Mouse (Mus musculus): ENCODE data around the gene Wfdc3.
A peak's percentile ranks its signal among the peaks of the same experiment; 100 is the strongest.

Gene Wfdc3

DNA sequence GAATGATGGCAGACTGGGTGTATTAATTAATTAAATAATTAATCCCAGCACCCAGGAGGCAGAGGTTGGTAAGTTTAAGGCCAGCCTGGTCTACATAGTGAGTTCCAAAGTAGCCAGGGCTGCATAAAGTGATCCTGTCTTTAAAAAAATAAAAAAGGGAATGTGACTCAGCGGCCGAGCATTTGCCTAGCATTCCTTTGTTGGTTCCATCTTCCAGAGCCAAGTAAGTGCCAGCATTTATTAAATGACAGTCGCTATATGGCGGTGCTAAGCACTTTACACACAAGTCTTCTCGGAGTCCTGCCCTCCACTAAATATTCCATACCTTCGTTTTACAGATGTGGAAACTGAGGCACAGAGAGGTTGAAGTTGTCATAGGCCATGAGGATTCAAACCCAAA is 30.4 kb upstream of the Wfdc3 start:
- no peak for DNase-seq (ENCODE audit: low spot score)

DNA sequence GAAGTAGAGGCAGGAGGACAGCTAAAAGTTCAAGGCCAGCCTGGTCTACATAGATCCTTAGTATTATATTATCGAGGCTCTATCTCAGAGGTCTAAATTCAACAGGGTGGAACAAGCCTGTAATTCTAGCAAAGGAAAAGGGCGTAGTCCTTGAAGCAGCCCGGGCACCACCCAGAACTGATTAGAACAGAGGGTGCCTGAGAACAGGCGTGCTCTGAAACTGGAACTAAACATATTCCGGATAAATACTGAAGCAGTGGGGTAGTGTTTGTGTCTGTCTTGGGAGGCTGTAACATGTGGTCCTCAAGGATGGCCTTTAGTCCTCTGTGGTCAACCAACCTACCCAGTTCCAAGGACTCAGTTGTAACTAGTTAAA is 28.2 kb upstream of the Wfdc3 start:
- DNase-seq (ENCODE audit: low spot score): peak; percentile 69

DNA sequence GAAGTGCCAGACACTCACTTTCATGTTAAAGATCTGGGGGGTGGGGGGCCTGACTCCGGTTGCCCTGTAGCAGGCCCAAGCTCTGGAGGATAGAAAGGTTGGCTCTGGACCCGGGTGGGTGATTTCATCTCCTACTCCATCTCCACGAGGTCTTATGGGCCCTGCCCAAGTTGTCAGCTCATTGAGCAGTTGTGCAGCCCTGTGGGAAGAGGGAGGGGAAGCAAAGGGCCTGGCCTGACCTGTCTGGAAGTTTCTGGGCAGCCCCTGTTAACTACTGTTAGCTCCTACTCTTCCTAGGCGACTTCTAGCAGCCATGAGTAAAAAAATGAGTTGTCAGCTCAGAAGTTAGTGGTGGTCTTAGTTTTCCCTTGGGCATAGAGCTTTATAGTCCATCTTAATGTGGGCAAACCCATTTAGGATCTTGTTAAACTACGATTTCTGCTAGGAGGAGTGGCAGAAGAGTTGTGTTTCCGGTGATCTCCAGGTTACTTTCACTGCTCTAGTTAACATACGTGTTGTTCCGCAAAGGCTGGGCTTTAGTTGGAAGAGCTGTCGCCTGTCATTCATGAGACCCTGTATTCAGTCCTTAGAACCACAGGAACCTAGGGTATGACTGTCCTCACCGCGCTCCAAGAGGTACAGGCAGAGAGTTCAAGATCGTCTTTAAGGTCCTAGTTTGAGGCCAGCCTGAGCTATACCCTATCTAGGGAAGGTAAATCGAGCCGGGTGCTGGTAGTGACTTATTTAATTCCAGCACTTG is 27.7 kb upstream of the Wfdc3 start:
- DNase-seq (ENCODE audit: low spot score): no peak

DNA sequence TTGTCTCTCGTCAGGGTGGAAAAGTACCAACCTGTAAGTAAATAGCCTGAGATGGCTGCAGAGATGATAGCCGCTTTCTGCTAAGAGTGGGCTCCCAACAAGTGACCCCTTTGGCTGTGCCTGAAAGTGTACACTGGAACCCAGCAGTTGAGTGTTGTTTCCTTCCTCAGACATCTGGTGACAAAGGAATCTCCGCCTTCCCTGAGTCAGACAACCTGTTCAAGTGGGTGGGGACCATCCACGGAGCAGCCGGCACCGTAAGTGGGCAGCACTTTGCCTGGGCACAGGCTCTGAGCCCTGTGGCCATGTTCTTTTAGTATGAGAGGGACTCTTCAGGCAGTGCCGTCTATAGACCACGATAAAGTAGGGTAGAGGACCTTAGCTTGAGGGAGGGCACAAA is 25.4 kb upstream of the Wfdc3 start:
- DNase-seq (ENCODE audit: low spot score): no peak

DNA sequence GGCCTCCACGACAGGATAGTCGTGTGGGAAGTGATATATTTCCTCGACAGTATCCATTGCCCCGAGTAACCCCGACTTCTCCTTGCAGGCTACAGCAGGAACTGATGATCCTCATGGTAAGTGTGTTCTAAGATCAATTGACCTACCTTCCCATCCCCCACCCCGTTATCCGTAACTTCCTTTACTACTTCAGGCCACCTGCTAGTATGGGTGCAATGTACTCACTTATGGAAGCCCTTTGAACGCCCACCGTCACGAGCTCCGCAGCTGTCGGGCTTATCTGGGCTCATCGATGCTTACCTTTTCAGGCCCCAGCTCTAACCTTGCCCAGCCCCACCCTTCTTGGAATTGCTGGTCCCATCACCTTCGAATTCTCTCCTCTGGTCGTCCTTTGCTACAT is 24.5 kb upstream of the Wfdc3 start:
- DNase-seq (ENCODE audit: low spot score): peak; percentile 56

DNA sequence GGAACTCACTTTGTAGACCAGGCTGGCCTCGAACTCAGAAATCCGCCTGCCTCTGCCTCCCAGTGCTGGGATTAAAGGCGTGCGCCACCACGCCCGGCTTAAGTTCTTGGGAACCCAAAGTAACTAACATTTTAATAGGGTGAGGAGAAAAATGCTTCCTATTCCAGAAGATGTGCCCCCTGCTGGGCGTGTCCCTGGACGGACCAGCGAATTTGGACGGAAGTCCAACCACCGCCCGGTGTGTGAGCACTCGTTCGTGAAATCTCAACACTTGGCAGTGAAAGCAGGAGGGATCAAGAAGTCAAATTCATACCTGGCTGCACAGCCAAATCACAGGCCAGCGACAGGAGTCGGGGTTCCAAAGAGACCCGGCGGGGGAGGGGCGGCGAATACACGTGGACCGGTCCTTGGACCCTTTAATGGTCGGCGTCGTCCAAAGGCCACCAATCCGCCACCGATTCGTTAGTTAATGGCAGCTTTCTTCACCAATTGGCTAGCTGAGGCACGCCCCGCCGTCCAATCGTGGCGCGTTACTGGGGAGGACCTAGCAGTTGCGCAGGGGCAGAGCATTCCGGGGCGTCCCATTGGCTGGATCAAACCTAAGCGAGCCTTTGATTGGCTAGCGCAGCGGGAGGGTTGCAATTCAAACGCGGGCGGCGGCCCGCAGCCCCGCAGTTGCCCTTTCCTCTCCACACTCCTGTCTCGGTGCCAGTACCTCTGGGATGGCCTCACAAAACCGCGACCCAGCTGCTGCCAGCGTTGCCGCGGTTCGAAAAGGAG is 23.7 kb upstream of the Wfdc3 start, which contains the start of gene Ube2c:
Ube2c (plus strand) TSS at position 641 of the 780 bp plus-strand sequence.
- peak; percentile 99 for DNase-seq (ENCODE audit: low spot score)

DNA sequence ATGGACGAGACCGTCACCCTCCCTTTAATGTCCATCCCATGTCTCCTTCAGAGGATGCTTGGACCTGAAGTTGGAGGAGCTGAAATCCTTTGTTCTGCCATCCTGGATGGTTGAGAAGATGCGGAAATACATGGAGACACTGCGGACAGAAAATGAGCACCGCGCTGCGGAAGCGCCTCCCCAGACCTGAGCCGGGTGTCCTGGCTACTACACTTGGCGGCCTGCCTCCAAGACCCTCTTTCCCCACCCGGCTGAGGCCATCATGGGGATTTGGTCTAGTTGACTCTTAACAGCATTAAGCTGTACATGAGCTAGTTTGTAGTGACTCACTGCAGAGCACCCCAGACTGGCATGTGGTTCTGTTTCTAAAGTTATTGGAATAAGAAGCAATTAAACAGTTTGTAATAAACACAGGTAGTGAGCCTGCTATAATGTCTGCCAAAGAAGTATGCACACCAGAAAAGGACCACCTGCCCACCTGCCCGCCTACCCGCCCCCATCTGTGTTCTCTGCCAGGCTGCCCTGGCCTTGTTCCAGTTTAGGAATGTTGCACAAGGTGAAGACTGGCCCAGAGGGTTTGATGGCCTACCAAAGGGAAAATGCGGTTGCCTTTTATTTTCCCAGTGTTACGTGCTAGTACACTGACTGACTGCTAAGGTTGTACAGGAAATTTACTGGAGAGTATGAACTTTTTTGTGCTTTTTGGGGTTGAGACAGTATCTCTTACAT is 22.2 kb upstream of the Wfdc3 start:
- DNase-seq (ENCODE audit: low spot score): no peak

DNA sequence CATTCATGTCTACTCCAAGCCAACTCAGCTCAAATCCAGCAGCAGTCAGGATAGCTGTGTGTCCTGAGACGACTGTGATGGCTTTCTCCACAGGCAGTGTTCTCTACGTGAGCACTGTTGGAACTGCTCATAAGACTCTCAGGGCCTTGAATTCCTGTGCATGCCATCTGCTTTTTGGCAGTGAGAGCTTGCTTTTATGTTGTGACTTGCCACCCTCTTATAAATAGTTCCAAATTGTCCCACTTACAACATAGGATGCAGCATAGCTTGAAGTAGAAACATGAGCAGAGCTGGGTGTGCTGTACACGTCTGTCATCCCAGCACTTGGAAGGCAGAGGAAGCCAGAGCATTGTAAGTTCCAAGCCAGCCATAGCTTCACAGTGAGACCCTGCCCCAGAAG is 20.1 kb upstream of the Wfdc3 start:
- DNase-seq (ENCODE audit: low spot score): no peak

DNA sequence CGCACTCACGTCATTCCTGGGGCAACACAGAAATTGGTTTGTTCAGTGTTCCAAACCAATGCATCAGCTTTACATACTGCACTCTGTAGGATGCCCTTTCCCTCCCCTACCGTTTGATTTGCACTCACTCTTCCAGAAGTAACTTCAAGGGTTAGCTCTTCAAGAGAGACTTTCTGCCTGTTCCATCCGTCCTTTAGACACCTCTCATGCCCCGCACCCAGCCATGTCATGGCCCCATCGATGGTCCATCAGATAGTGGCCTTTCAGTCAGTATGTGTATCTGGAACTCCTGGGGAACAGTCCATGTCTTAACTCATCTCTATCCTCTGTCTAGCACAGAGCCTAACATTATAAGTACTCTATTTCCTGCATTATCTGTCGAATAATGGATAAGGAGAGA is 16.9 kb upstream of the Wfdc3 start:
- no peak for DNase-seq (ENCODE audit: low spot score)

DNA sequence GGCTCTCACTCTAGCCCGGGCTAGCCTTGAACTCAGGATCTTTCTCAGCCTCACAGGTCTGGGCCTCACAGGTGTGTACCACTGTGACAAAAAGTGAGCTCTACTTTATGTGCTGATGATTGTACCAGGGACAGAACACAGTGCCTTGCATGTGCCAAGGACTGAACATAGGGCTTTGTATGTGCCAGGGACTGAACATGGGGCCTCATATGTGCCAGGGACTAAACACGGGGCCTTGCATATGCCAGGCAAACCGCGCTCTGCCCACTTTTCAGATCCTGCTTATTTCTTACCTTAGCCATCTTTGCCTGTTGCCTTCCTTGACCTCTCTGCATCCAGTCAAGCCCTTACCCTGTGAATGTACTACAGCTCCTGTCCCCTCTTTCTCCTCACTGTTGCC is 16.2 kb upstream of the Wfdc3 start:
- DNase-seq (ENCODE audit: low spot score): no peak

DNA sequence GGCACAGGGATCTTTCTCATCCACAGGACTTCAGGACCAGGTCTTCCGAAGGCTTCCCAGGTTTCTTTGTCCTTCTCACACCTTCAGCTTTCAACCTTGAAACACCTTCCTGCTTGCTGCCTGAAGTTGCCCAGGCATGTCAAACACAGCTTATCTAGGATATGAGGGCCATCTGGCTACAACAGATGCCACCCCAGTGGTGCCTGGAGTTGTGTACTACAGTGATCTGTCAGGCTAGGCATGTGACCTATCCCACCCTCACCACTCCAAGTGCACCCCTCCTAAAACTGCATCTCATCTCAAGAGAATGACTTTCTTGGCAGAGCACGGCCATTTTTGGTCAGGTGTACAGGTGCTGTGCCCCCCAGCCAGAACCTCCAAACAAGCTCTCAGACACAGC is 15.8 kb upstream of the Wfdc3 start:
- peak; percentile 75 for DNase-seq (ENCODE audit: low spot score)

DNA sequence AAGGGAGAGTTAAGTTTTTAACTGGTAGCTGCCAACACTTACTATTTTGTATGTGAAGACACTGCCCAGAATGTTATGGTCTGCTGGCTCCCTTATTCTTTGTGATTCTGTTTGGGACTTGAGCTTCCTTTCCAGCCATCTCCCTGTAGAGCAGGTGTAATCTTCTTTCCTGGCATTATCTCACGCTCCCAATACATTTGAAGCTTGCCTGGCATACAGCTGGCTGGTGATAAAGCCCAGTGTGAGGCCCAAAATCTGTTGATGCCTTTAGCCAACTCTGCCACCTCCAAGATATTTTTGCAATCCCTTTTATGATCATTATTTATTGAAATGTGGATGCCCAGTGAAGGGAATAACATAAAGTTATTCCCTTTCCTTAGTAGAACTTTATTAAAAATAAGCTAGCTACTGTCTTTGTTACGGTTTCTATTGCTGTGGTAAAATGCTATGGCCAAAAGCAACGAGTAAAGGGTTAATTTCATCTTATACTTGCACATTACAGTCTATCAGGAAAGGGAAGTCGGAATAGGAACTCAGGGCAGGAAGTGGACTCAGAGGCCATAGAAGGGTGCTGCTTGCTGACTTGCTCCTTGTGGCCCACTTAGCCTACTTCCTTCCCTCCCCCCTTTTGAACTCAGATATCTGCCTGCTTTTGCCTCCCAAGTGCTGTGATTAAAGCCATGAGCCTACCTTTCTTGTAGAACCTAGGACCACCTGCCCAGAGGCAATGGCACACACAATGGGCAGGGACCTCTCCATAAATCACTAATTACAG is 14.5 kb upstream of the Wfdc3 start:
- peak; percentile 79 for DNase-seq (ENCODE audit: low spot score)

DNA sequence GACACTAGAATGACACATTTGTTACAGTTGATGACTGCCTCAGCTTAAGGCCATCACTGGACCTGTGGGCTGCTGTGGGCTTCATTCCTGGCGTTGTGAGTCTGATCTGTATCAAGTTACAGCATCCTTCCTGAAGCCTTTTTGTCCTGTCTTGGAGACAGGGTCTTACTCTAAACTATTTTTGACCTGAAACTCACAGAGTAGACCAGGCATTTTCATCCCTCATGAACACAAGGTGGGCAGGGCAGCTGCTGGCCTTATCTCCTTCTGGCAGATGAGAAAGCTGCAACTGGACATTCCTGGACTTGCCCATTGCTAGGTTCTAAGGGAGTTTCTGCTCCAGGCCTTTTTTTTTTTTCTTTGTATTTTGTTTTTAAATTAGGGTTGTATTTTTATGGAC is 13.0 kb upstream of the Wfdc3 start:
- peak; percentile 65 for DNase-seq (ENCODE audit: low spot score)

DNA sequence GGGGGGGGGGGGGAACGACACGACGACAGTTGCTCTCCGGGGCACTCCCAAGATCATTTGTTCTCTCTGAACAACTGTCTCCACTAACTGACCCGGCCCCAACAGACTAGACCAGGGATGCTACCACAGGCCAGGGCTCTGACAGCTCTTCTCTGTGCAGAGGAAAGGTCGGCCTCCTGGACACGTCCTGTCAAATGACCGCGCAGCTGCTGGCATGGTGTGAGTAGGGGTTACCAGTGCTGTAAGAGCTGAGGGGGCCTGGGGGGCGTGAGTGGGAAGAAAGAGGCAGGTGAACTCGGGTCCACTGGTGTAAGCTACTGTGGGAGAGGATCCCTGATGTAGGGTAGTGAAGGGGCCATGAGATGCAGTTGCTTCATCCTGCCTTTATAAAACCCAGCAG is 12.1 kb upstream of the Wfdc3 start:
- no peak for DNase-seq (ENCODE audit: low spot score)

DNA sequence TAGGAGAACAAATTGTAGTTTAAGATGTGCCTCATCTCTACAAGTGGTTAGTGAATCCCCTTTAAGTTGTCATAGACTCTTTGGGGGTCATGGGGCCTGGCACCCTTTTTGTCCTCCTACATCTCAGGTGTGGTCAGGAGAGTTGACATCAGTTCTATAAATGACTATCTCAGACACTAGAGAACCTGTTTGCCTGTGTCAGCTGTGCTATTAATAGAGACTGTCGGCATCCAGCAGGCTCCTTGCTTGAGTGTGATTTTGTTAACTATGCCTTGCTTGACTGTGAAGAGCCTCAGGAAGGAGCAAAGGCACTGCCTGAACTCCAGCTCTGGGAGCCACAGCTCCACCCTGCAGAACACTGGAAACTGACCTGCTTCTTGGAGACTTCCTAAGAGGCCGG is 9.1 kb upstream of the Wfdc3 start:
- DNase-seq (ENCODE audit: low spot score): no peak

DNA sequence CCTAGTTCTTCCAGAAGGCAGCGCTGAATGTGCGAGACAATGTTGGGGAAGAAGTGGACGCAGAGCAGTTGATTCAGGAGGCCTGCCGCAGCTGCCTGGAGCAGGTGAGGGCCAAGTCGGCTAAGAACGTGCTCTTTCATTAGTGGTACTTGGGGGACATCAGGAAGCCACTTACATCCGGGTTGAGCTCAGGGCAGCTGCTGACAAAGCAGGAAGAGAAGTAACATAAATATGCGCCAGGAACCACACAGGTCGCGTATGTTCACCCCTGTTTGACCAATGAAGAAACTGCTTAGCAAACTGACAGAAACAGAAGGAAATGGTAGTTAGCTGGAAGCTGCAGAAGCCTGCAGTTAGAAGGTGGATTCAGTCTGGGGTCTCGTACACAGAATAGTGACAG is 8.4 kb upstream of the Wfdc3 start:
- no peak for DNase-seq (ENCODE audit: low spot score)

DNA sequence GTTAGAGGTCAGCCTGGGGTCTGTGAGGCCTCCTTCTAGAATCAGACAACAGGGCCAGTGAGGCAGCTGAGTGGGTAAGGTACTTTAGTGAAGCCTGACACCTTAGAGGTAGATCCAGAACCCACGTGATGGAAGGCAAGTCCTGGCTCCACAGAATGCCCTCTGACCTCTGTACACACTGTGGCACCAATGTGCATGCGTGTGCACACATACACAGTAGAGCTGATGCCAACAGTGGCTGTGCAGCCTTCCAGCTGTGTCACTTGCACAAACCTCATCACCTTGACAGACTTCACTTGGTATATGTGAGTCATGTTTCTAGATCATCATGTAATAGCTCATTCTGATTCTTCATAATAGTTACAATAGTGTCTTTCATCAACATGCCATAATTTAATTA is 6.7 kb upstream of the Wfdc3 start:
- DNase-seq (ENCODE audit: low spot score): no peak

DNA sequence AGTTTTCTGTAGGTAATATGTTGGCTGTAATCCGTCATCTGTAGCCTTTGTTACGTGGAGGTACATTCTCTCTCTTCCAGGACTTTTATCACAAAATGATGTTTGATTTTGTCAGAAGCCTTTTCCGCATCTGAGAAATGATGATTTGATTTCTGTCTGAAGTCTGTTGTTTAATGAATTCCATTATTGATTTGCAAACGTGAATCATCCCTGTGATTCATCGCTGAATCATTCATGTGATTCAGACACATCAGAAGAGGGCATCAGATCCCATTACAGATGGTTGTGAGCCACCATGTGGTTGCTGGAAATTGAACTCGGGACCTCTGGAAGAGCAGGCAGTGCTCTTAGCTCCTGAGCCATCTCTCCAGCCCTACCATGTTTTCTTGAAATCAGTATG is 3.3 kb upstream of the Wfdc3 start:
- no peak for DNase-seq (ENCODE audit: low spot score)

DNA sequence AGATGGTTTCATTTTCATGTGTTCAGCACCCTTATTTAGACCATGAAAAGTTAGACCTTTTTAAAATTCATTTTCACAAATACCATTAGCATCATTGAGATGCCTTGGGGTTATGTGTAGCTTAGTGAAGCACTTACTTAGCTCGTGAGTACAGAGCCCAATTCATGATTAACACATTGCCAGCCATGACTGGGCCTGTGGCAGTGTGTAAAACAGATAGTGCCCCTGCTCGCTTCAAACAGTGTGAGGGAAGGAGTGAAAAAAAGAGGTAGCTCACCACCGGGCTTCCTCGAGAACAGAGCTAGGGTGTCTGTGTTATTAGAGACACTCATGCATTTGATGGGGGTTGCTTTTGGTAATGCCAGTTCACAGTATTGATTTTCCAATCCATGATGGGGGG is 2.5 kb upstream of the Wfdc3 start:
- no peak for DNase-seq (ENCODE audit: low spot score)

DNA sequence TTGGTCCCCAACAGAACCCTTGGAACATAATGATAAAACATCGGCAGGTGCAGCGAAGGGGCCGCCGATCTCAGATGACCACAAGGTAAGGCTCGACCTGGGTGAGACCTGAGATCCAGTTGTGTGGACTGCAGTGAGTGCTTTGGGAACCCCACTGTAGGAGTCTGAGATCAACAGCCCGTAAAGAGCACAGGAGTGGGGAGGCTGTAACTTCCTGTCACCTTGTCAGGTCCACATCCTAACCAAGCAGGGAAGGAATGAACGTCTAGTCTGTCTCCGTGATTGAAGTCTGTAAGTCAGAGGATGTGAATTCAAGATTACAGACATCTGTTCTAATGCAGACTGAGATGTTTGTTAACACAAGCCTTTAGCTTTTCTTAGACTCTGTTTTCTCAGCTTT is 962 bp upstream of the Wfdc3 start:
- no peak for DNase-seq (ENCODE audit: low spot score)

DNA sequence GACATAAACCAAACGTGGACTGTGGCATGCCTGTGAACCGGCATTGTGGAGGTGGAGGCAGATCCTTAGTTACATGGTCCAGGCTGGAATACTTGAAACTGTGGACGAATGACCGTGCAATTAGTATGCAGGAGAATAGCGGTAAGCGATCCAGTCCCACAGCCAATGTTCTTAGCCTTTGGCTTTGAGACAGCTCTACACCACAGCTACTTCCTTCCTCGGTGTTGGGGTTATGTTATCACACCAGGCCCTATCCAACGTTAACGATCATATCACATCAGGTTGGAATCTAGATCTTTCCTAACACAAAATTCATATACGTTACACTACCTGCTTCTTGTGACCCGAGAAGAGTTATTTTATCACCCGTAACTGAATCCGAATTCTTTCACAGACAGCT is 744 bp downstream of the Wfdc3 start:
- DNase-seq (ENCODE audit: low spot score): no peak

DNA sequence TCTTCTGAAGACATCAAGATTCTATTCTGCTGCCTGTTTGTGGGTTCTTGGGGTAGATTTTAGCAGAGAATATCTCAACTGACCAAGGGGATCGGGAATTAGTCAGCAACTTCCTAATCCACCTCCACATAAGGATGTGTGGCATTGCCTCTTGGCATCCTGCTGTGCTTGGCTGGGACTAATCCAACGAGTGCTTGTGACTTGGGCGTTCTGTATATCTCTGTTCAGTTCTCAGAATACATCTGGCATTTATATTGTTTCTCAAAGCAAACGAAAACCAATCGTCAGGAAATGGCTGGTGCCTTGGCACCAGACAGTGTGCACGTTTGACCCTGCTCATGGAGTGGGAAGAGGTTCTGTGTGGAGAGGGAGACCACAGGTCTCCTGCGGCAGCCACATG is 5.9 kb downstream of the Wfdc3 start:
- DNase-seq (ENCODE audit: low spot score): no peak
